Mouse (Mus musculus): ENCODE measurements at regions not wholly inside any gene's neighbourhood (a gene's known extent, or its start where the extent isn't known, plus 50 kb on each side); places are given as distances from the start of the nearest gene placed in this dataset.

GRCm38 (mm10) chr5:126268592-126268991 lies 737.0 kb downstream of the Tmem132b start:
- no peak for ATAC-seq (ENCODE audit: insufficient number of reproducible peaks, low FRiP score, low TSS enrichment, low read depth)
- Histone ChIP-seq H3K9me3 (no peaks in the 10 kb centered on the region), H3K4me1 (no peaks in the 10 kb centered on the region), H3K36me3 (no peaks in the 10 kb centered on the region), H3K27ac (no peak overlapping the region), H3K9ac (no peak overlapping the region), H3K27me3 (no peaks in the 10 kb centered on the region), H3K4me3 (no peak overlapping the region), H3K4me2 (no peak overlapping the region)
- 77% methylated on average over 4 of the region's 4 CpGs for WGBS

GRCm38 (mm10) chr5:126274316-126274715 lies 742.7 kb downstream of the Tmem132b start:
- no peak for ATAC-seq (ENCODE audit: insufficient number of reproducible peaks, low FRiP score, low TSS enrichment, low read depth)
- H3K27ac ChIP-seq = no peak overlapping the region
- WGBS = 67% methylated on average over 8 of the region's 8 CpGs
- H3K4me3 ChIP-seq = no peak overlapping the region
- H3K9ac ChIP-seq = no peak overlapping the region
- H3K9me3 ChIP-seq = no peaks in the 10 kb centered on the region
- no peaks in the 10 kb centered on the region for H3K27me3 ChIP-seq
- no peak overlapping the region for H3K4me2 ChIP-seq
- no peaks in the 10 kb centered on the region for H3K36me3 ChIP-seq
- no peaks in the 10 kb centered on the region for H3K4me1 ChIP-seq

GRCm38 (mm10) chr5:126281057-126281728 lies 749.6 kb downstream of the Tmem132b start:
- Histone ChIP-seq H3K27ac (peak overlapping the region; percentile 57; the same call in 1 of the 2 replicates), H3K4me2 (peak overlapping the region; percentile 24), H3K4me1 (peaks cover 9% of the 10 kb centered on the region; the same call in 1 of the 2 replicates), H3K9ac (no peak overlapping the region), H3K27me3 (no peaks in the 10 kb centered on the region), H3K9me3 (no peaks in the 10 kb centered on the region), H3K4me3 (no peak overlapping the region), H3K36me3 (no peaks in the 10 kb centered on the region)
- 22% methylated on average over 10 of the region's 10 CpGs for WGBS
- no peak for ATAC-seq (ENCODE audit: insufficient number of reproducible peaks, low FRiP score, low TSS enrichment, low read depth)

- Histone ChIP-seq H3K4me3 (no peak overlapping the region), H3K36me3 (no peaks in the 10 kb centered on the region), H3K27me3 (no peaks in the 10 kb centered on the region), H3K9ac (no peak overlapping the region), H3K4me1 (peaks cover 9% of the 10 kb centered on the region; the same call in 1 of the 2 replicates), H3K27ac (0 out of 2 replicates have a peak overlapping the region, but pooled peaks have one; percentile 9), H3K4me2 (0 out of 2 replicates have a peak overlapping the region, but pooled peaks have one; percentile 8), H3K9me3 (no peaks in the 10 kb centered on the region)
- WGBS = 9% methylated on average over 7 of the region's 7 CpGs
- no peak for ATAC-seq (ENCODE audit: insufficient number of reproducible peaks, low FRiP score, low TSS enrichment, low read depth)
Observed at GRCm38 (mm10) chr5:126281782-126282181, 750.2 kb downstream of the Tmem132b start.

- Histone ChIP-seq H3K36me3 (no peaks in the 10 kb centered on the region), H3K4me3 (no peak overlapping the region), H3K4me2 (no peak overlapping the region), H3K27ac (no peak overlapping the region), H3K4me1 (no peaks in the 10 kb centered on the region), H3K27me3 (no peaks in the 10 kb centered on the region), H3K9ac (no peak overlapping the region), H3K9me3 (no peaks in the 10 kb centered on the region)
- WGBS = 75% methylated on average over 6 of the region's 6 CpGs
- no peak for ATAC-seq (ENCODE audit: insufficient number of reproducible peaks, low FRiP score, low TSS enrichment, low read depth)
Observed at GRCm38 (mm10) chr5:126324847-126325246, 793.3 kb downstream of the Tmem132b start.

- WGBS = 40% methylated on average over 3 of the region's 3 CpGs
Observed at GRCm38 (mm10) chr5:126328276-126328675, 796.7 kb downstream of the Tmem132b start.

GRCm38 (mm10) chr5:126335091-126335490 lies 803.5 kb downstream of the Tmem132b start:
- 56% methylated on average over 7 of the region's 7 CpGs for WGBS
- Histone ChIP-seq H3K9me3 (no peaks in the 10 kb centered on the region), H3K4me3 (no peak overlapping the region), H3K9ac (no peak overlapping the region), H3K27me3 (no peaks in the 10 kb centered on the region), H3K36me3 (no peaks in the 10 kb centered on the region), H3K4me2 (no peak overlapping the region), H3K4me1 (no peaks in the 10 kb centered on the region), H3K27ac (no peak overlapping the region)
- ATAC-seq (ENCODE audit: insufficient number of reproducible peaks, low FRiP score, low TSS enrichment, low read depth) = no peak

More at GRCm38 (mm10) chr5:126328276-126328675, 796.7 kb downstream of the Tmem132b start:
- Histone ChIP-seq H3K4me2 (no peak overlapping the region), H3K4me3 (no peak overlapping the region), H3K27me3 (no peaks in the 10 kb centered on the region), H3K9me3 (no peaks in the 10 kb centered on the region), H3K27ac (no peak overlapping the region), H3K36me3 (no peaks in the 10 kb centered on the region), H3K4me1 (no peaks in the 10 kb centered on the region), H3K9ac (no peak overlapping the region)
- ATAC-seq (ENCODE audit: insufficient number of reproducible peaks, low FRiP score, low TSS enrichment, low read depth) = no peak

- no peaks in the 10 kb centered on the region for H3K9me3 ChIP-seq
- no peaks in the 10 kb centered on the region for H3K4me1 ChIP-seq
- WGBS = 50% methylated on average over 6 of the region's 6 CpGs
- H3K4me2 ChIP-seq = no peak overlapping the region
- no peaks in the 10 kb centered on the region for H3K27me3 ChIP-seq
- ATAC-seq (ENCODE audit: insufficient number of reproducible peaks, low FRiP score, low TSS enrichment, low read depth) = no peak
- no peak overlapping the region for H3K27ac ChIP-seq
- no peak overlapping the region for H3K9ac ChIP-seq
- H3K36me3 ChIP-seq = no peaks in the 10 kb centered on the region
- H3K4me3 ChIP-seq = no peak overlapping the region
Observed at GRCm38 (mm10) chr5:126335553-126336520, 804.3 kb downstream of the Tmem132b start.

GRCm38 (mm10) chr5:126337884-126338283 lies 806.3 kb downstream of the Tmem132b start:
- Histone ChIP-seq H3K9ac (no peak overlapping the region), H3K9me3 (no peaks in the 10 kb centered on the region), H3K27me3 (no peaks in the 10 kb centered on the region), H3K4me1 (no peaks in the 10 kb centered on the region), H3K4me2 (no peak overlapping the region), H3K27ac (no peak overlapping the region), H3K4me3 (no peak overlapping the region), H3K36me3 (no peaks in the 10 kb centered on the region)
- WGBS = 78% methylated on average over 1 of the region's 1 CpGs
- no peak for ATAC-seq (ENCODE audit: insufficient number of reproducible peaks, low FRiP score, low TSS enrichment, low read depth)

- H3K27ac ChIP-seq = no peak overlapping the region
- H3K4me2 ChIP-seq = no peak overlapping the region
- WGBS = 76% methylated on average over 9 of the region's 9 CpGs
- no peak overlapping the region for H3K9ac ChIP-seq
- no peaks in the 10 kb centered on the region for H3K36me3 ChIP-seq
- no peak for ATAC-seq (ENCODE audit: insufficient number of reproducible peaks, low FRiP score, low TSS enrichment, low read depth)
- no peak overlapping the region for H3K4me3 ChIP-seq
- no peaks in the 10 kb centered on the region for H3K9me3 ChIP-seq
- H3K4me1 ChIP-seq = no peaks in the 10 kb centered on the region
- no peaks in the 10 kb centered on the region for H3K27me3 ChIP-seq
Observed at GRCm38 (mm10) chr5:126343570-126343969, 812.0 kb downstream of the Tmem132b start.

GRCm38 (mm10) chr5:126350936-126351335 lies 819.4 kb downstream of the Tmem132b start:
- no peak overlapping the region for H3K4me3 ChIP-seq
- no peak overlapping the region for H3K27ac ChIP-seq
- H3K4me2 ChIP-seq = no peak overlapping the region
- H3K9ac ChIP-seq = no peak overlapping the region
- no peaks in the 10 kb centered on the region for H3K27me3 ChIP-seq
- no peaks in the 10 kb centered on the region for H3K36me3 ChIP-seq
- 88% methylated on average over 2 of the region's 2 CpGs for WGBS
- ATAC-seq (ENCODE audit: insufficient number of reproducible peaks, low FRiP score, low TSS enrichment, low read depth) = no peak
- H3K9me3 ChIP-seq = no peaks in the 10 kb centered on the region
- H3K4me1 ChIP-seq = no peaks in the 10 kb centered on the region

- no peaks in the 10 kb centered on the region for H3K36me3 ChIP-seq
- no peak overlapping the region for H3K4me2 ChIP-seq
- no peak overlapping the region for H3K27ac ChIP-seq
- H3K27me3 ChIP-seq = no peaks in the 10 kb centered on the region
- 74% methylated on average over 2 of the region's 2 CpGs for WGBS
- H3K9me3 ChIP-seq = no peaks in the 10 kb centered on the region
- H3K4me1 ChIP-seq = no peaks in the 10 kb centered on the region
- no peak overlapping the region for H3K9ac ChIP-seq
- H3K4me3 ChIP-seq = no peak overlapping the region
- no peak for ATAC-seq (ENCODE audit: insufficient number of reproducible peaks, low FRiP score, low TSS enrichment, low read depth)
Observed at GRCm38 (mm10) chr5:126369436-126369835, 837.9 kb downstream of the Tmem132b start.
